Mouse (Mus musculus) G1E (cell line): ENCODE measurements around the gene Trank1. TPM values are rescaled to one million over a fixed set of nuclear protein-coding genes. Genes with fewer than 3 reads are reported as not detected.

Source experiments
- ATAC-seq: 2 replicates; pipeline ENCODE4 v1.8.0; 2016; ENCODE audit warnings: mild to moderate bottlenecking; ENCODE audit not compliant: insufficient number of reproducible peaks, poor library complexity, low FRiP score, severe bottlenecking; ENCODE audit errors: extremely low read depth
- DNase-seq: peaks from one replicate; pipeline ENCODE4 v3.0.0; 2012; ENCODE audit warnings: low spot score
- H3K27me3 ChIP-seq: 2 replicates; pipeline ENCODE4 v1.6.1; 2012; ENCODE audit warnings: mild to moderate bottlenecking, low read length, inconsistent platforms; ENCODE audit not compliant: insufficient read depth
- H3K36me3 ChIP-seq: replicated peaks from 2 replicates; pipeline ENCODE3; 2012; ENCODE audit warnings: mild to moderate bottlenecking, inconsistent platforms
- H3K4me1 ChIP-seq: 2 replicates; pipeline ENCODE4 v1.6.1; 2012; ENCODE audit warnings: low read depth, low read length, inconsistent platforms, mixed read lengths; ENCODE audit not compliant: insufficient read depth
- H3K4me3 ChIP-seq: 2 replicates; pipeline ENCODE4 v1.5.1; 2012; ENCODE audit warnings: low read depth, mild to moderate bottlenecking, inconsistent platforms, low read length, moderate library complexity, mixed read lengths
- H3K9me3 ChIP-seq: replicated peaks from 2 replicates; pipeline ENCODE4 v1.6.1; 2012; ENCODE audit warnings: inconsistent platforms
- CTCF ChIP-seq: IDR thresholded peaks from 2 replicates; pipeline ENCODE4 v1.5.1; 2012; ENCODE audit warnings: low read depth, low read length, inconsistent platforms, mixed read lengths
- GATA1 ChIP-seq: IDR thresholded peaks from 2 replicates; pipeline ENCODE4 v1.6.1; 2012; ENCODE audit warnings: borderline replicate concordance, low read length, inconsistent platforms, mixed read lengths
- GATA2 ChIP-seq: IDR thresholded peaks from 2 replicates; pipeline ENCODE4 v1.6.1; 2012; ENCODE audit warnings: low read depth, low read length, inconsistent platforms, borderline replicate concordance
- POLR2AphosphoS5 ChIP-seq: IDR thresholded peaks from 2 replicates; pipeline ENCODE4 v1.6.1; 2012; ENCODE audit warnings: low read depth, low read length, inconsistent platforms; ENCODE audit not compliant: insufficient replicate concordance
- TAL1 ChIP-seq: conservative IDR thresholded peaks from 2 replicates; pipeline ENCODE4 v1.6.1; 2012; ENCODE audit warnings: low read depth, low read length, inconsistent platforms, mixed read lengths
- polyA plus RNA-seq: library from polyadenylated mRNA; stranded (reverse); fragments of >175 nt; gene quantifications from 2 replicates; pipeline ENCODE4 v1.2.3, GENCODE M21; 2012
- total RNA-seq, 2 experiments: library from RNA; stranded (forward) in 1 of 2; stranded (reverse) in 1 of 2; fragments of 200-1000 nt in 1 of 2; fragments of >200 nt in 1 of 2; fragmentation: Nextera tagmentation in 1 of 2; gene quantifications; 2 replicates each; pipeline ENCODE4 v1.2.3; 2014 to 2017

The Trank1 gene
- total and polyA plus RNA-seq, 3 experiments, result 0.05 TPM; not detected in 2

DNA sequence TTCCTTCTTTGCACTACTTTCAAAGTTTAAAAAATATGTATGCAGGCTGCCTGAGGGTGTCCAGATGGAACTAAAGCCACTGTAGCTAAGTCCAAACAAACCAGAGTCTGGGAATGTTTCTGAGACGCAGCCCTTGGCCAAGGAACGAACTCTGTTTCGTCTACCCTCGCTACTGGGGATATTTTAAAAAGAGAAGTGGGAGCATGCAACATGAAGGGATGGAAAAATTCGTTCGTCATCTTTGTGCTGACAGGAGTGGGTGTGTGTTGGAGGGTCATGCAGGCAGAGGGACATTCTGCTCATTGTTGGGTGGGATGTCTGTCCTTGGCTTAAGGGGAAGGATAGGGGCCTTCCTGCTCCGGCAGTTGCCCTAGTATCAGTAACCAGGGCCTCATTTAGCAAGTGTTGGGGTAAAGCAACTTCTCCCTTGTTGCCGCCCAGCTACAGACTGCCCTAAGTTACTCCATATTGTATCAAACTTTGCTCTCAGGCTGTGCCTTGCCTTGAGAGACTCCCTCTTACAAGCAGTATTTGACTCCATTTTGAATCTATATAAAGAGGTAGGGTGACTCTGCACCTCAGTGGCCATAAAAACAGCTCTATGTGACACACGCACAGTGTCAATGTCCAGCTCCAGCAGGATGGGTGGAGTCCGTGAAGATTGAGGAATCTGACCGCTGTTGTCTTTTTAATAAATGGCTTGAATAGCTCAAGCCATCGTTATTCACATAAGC is 93.0 kb downstream of the Trank1 start:
- ATAC-seq, result no peak
- Histone ChIP-seq H3K36me3 (no peaks in the 10 kb centered on the region), H3K9me3 (peaks cover 19% of the 10 kb centered on the region), H3K4me3 (no peak overlapping the region), H3K27me3 (no peaks in the 10 kb centered on the region), H3K4me1 (no peaks in the 10 kb centered on the region)
- TF ChIP-seq GATA1 (no peak), TAL1 (no peak), CTCF (no peak), GATA2 (no peak), POLR2AphosphoS5 (no peak)
- DNase-seq, result no peak

DNA sequence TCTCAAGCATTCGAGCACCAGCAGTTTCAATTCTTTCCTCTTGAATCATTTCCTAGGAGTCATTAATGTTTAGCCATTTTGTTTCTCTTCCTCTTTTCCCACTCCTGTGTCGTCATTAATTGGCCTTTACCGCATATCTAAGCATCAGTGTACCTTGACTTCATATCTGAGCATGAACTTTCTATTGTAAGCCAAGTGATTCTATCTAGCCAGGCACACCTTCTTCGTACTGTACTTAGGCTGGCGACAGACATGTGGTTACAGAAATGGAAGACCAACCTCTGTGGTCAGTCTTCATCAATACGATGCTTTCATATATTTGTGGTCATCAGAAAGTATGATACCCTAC is 93.5 kb downstream of the Trank1 start:
- no peak overlapping the region for H3K4me3 ChIP-seq
- H3K9me3 ChIP-seq, result peaks cover 18% of the 10 kb centered on the region
- DNase-seq (no peak), ATAC-seq (no peak)
- H3K4me1 ChIP-seq, result no peaks in the 10 kb centered on the region
- no peak for TF ChIP-seq POLR2AphosphoS5
- TF ChIP-seq GATA1, result no peak
- no peaks in the 10 kb centered on the region for H3K36me3 ChIP-seq
- no peaks in the 10 kb centered on the region for H3K27me3 ChIP-seq

DNA sequence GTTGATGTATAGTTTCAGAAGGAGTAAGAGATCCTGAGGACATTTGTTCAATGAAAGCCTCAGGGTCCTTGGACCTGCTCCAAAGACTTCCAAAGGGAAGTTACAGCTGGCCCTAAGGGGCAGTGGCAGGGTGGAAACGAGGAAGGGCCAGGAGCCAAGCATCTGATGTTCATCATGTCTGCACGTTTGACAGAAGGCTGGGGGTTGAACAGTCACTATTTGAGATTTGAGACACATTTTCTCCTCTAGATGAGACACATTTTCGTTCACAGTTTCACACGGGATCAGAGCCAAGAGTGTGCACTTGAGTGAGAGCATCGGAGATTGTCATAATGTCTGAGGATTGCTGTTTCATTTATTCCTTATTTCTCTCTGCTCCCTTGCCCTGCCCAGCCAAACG is 96.5 kb downstream of the Trank1 start:
- H3K4me3 ChIP-seq, result no peak overlapping the region
- H3K36me3 ChIP-seq, result no peaks in the 10 kb centered on the region
- H3K4me1 ChIP-seq, result no peaks in the 10 kb centered on the region
- no peaks in the 10 kb centered on the region for H3K27me3 ChIP-seq
- TF ChIP-seq POLR2AphosphoS5, result no peak
- no peak for TF ChIP-seq TAL1
- no peak for TF ChIP-seq GATA1
- no peak for TF ChIP-seq GATA2
- TF ChIP-seq CTCF, result no peak
- H3K9me3 ChIP-seq, result peaks cover 24% of the 10 kb centered on the region
- ATAC-seq (no peak), DNase-seq (no peak)

DNA sequence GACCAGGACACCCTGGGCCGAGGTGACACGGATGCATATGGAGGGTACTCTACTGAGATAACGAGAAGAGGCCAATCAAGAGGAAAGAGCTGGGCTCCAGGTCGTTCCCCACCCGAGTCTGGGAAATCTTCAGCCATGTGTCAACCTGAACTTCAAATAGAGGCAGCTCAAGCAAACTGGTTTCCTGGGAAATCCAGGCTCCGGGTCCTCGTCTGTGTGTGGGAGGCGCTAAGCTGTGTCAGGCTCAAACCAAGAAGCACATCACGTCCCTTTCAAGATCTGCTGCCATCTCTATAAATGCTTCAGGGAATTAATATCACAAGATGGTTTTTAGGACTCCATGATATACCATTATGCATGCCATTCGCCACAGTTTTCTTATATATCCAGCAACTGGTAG is 96.9 kb downstream of the Trank1 start:
- no peak for ATAC-seq

DNA sequence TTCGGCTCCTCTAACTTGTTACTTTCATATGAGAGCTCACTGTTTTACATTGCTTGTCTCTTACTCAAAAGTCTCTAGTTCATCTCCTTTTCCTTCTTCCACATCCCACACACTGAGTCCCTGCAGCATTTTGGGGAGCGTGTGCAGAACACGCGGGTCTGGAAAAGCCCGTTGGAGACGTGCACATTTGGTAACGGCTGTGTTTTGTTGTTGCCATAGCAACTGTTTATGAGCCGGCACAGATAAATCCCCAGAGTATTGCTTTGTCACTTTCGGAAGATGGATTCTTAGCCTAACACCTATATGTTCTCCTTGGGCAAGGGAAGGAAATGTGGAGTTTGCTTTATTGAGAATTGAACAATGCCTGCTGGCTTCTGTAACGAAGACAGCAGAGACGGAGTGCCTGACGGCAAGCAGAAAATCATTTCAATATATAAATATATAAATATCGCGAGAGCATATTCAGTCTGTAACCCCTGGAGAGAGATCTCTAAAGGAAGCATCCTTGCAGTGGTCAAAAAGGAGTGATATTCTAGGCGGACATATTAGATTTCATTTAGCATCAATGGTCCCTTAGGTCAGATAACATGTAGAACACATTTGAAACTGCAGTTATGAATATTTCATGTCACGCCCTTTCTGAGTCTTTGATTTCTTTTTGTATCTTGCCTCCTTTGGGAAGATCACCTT is 101.1 kb downstream of the Trank1 start:
- TF ChIP-seq GATA1 (no peak), GATA2 (no peak), CTCF (no peak), POLR2AphosphoS5 (no peak), TAL1 (no peak)
- ATAC-seq (no peak), DNase-seq (no peak)
- H3K4me1 ChIP-seq, result no peaks in the 10 kb centered on the region
- no peaks in the 10 kb centered on the region for H3K36me3 ChIP-seq
- peaks cover 50% of the 10 kb centered on the region for H3K9me3 ChIP-seq
- no peaks in the 10 kb centered on the region for H3K27me3 ChIP-seq
- no peak overlapping the region for H3K4me3 ChIP-seq

More for the DNA sequence above, 96.9 kb downstream of the Trank1 start:
- Histone ChIP-seq H3K9me3 (peaks cover 27% of the 10 kb centered on the region), H3K4me1 (no peaks in the 10 kb centered on the region), H3K4me3 (no peak overlapping the region), H3K27me3 (no peaks in the 10 kb centered on the region), H3K36me3 (no peaks in the 10 kb centered on the region)
- TF ChIP-seq POLR2AphosphoS5, result no peak
- no peak for DNase-seq

DNA sequence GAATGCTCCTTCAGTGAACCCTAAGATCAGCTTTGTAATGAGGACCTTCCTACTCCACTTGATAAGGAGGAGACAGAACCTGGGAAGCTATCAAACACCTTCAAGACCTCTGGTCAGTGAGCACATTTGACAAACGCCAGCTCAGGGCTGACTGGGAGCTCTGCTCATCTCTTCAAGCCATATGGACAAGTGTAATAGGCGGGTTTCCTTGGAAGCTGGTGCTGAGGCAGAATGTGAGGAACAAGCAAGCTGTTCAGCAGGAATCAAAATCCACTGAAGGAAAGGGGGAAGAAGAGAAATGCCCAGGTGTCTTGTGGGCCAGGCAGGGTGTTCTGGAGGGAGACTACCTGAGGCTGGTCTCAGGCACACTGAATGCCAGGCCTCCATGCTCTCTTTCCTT is 110.3 kb downstream of the Trank1 start:
- Histone ChIP-seq H3K9me3 (peaks cover 36% of the 10 kb centered on the region), H3K4me3 (no peak overlapping the region), H3K4me1 (no peaks in the 10 kb centered on the region), H3K27me3 (no peaks in the 10 kb centered on the region), H3K36me3 (no peaks in the 10 kb centered on the region)
- DNase-seq (no peak), ATAC-seq (no peak)
- TF ChIP-seq POLR2AphosphoS5 (no peak), TAL1 (no peak), CTCF (no peak), GATA2 (no peak), GATA1 (no peak)
